Mouse (Mus musculus) neural tube, embryonic 14.5 days (tissue): Measurements from ENCODE around the gene Trim65. TPM values are rescaled to one million over a fixed set of nuclear protein-coding genes. Genes with fewer than 3 reads are reported as not detected.
"Not testable (repeated sequence)": the region's sequence is repeated elsewhere in the genome, so short reads cannot be mapped to it uniquely, and the experiment has no call there.

Experiments used
- ATAC-seq: fragments of 200-750 bp; cut with Nextera tagmentation; 2 replicates; pipeline ENCODE4 v1.8.0; 2017; ENCODE audit warnings: low read depth, mild to moderate bottlenecking, moderate TSS enrichment, moderate library complexity
- H3K27ac ChIP-seq: fragments of 300-500 bp; sonication (generic); 2 replicates; pipeline ENCODE4 v1.5.1; 2014; ENCODE audit warnings: low read depth, mild to moderate bottlenecking, control low read depth, low read length, moderate library complexity, mixed read lengths
- H3K27me3 ChIP-seq: fragments of 300-500 bp; sonication (generic); 2 replicates; pipeline ENCODE4 v1.6.1; 2014; ENCODE audit warnings: low read length; ENCODE audit not compliant: control insufficient read depth, insufficient read depth
- H3K36me3 ChIP-seq: fragments of 300-500 bp; sonication (generic); 2 replicates; pipeline ENCODE4 v1.6.1; 2014; ENCODE audit warnings: low read length, mixed read lengths; ENCODE audit not compliant: control insufficient read depth, insufficient read depth
- H3K4me1 ChIP-seq: fragments of 300-500 bp; sonication (generic); 2 replicates; pipeline ENCODE4 v1.6.1; 2014; ENCODE audit warnings: low read length; ENCODE audit not compliant: control insufficient read depth, insufficient read depth
- H3K4me2 ChIP-seq: fragments of 300-500 bp; sonication (generic); 2 replicates; pipeline ENCODE4 v1.6.1; 2014; ENCODE audit warnings: mild to moderate bottlenecking, low read depth, low read length, control low read depth
- H3K4me3 ChIP-seq: fragments of 300-500 bp; sonication (generic); 2 replicates; pipeline ENCODE4 v1.5.1; 2014; ENCODE audit warnings: low read depth, low read length, control low read depth, mixed read lengths
- H3K9ac ChIP-seq: fragments of 300-500 bp; sonication (generic); replicated peaks from 2 replicates; pipeline ENCODE4 v1.6.1; 2014; ENCODE audit warnings: low read depth, mild to moderate bottlenecking, control low read depth, low read length, mixed read lengths
- H3K9me3 ChIP-seq: fragments of 300-500 bp; sonication (generic); 2 replicates; pipeline ENCODE4 v1.6.1; 2016; ENCODE audit warnings: low read length; ENCODE audit not compliant: control insufficient read depth
- WGBS: fragments of 180-500 bp; shearing (Covaris S2); extraction: QIAGEN DNeasy Blood & Tissue Kit; methylation state at CpG from one replicate; pipeline ENCODE4 v1.1.7; 2014; 5-methylcytosine and 5-hydroxymethylcytosine counted together
- polyA plus RNA-seq: library from polyadenylated mRNA; unstranded; fragments of >200 nt; fragmentation: Nextera tagmentation; extraction: Ambion mirVana; gene quantifications from 2 replicates; pipeline ENCODE4 v1.2.1, GENCODE M21; 2014

Gene Trim65
- polyA plus RNA-seq, 1 experiment from 2014 or later = 3.1 TPM

GRCm38 (mm10) chr11:116129993-116130487, 888 bp downstream of the Trim65 start:
- 34% methylated on average over 8 of the region's 8 CpGs for WGBS
- Histone ChIP-seq H3K9ac (peak overlapping the region; percentile 74), H3K4me1 (peaks cover 18% of the 10 kb centered on the region; the same call in 1 of the 2 replicates), H3K4me3 (peak overlapping the region; percentile 54), H3K36me3 (peaks cover 23% of the 10 kb centered on the region; the same call in 1 of the 2 replicates), H3K9me3 (no peaks in the 10 kb centered on the region), H3K27ac (peak overlapping the region; percentile 90), H3K4me2 (peak overlapping the region; percentile 78), H3K27me3 (no peaks in the 10 kb centered on the region)
- peak; percentile 31; the same call in 1 of the 2 replicates for ATAC-seq

- no peak overlapping the region for H3K4me2 ChIP-seq
Observed at GRCm38 (mm10) chr11:116129091-116129790, 1.7 kb downstream of the Trim65 start.

GRCm38 (mm10) chr11:116127986-116128385, 2.9 kb downstream of the Trim65 start:
- Histone ChIP-seq H3K9ac (no peak overlapping the region), H3K4me2 (no peak overlapping the region), H3K27ac (no peak overlapping the region), H3K27me3 (no peaks in the 10 kb centered on the region), H3K4me3 (no peak overlapping the region), H3K4me1 (peaks cover 18% of the 10 kb centered on the region; the same call in 1 of the 2 replicates), H3K9me3 (no peaks in the 10 kb centered on the region), H3K36me3 (peaks cover 9% of the 10 kb centered on the region; the same call in 1 of the 2 replicates)
- WGBS = 55% methylated on average over 9 of the region's 9 CpGs
- no peak for ATAC-seq

More at GRCm38 (mm10) chr11:116129091-116129790, 1.7 kb downstream of the Trim65 start:
- H3K4me1 ChIP-seq = peaks cover 18% of the 10 kb centered on the region; the same call in 1 of the 2 replicates
- ATAC-seq = no peak
- H3K27me3 ChIP-seq = no peaks in the 10 kb centered on the region
- H3K27ac ChIP-seq = no peak overlapping the region
- no peaks in the 10 kb centered on the region for H3K9me3 ChIP-seq
- H3K4me3 ChIP-seq = no peak overlapping the region
- WGBS = 78% methylated on average over 9 of the region's 9 CpGs
- H3K9ac ChIP-seq = no peak overlapping the region
- H3K36me3 ChIP-seq = peaks cover 15% of the 10 kb centered on the region; the same call in 1 of the 2 replicates

- no peak for ATAC-seq
- no peak within 1 kb of the TSS for H3K27ac ChIP-seq
- peaks cover 5% of the 10 kb centered on the region; the same call in 1 of the 2 replicates for H3K36me3 ChIP-seq
- H3K4me1 ChIP-seq = peaks cover 18% of the 10 kb centered on the region; the same call in 1 of the 2 replicates
- no peak within 1 kb of the TSS for H3K4me3 ChIP-seq
- no peaks in the 10 kb centered on the region for H3K9me3 ChIP-seq
- 27% methylated on average over 22 of the region's 23 CpGs for WGBS
- no peaks in the 10 kb centered on the region for H3K27me3 ChIP-seq
- peak within 1 kb of the TSS; percentile 12; the same call in 1 of the 2 replicates for H3K4me2 ChIP-seq
- no peak within 1 kb of the TSS for H3K9ac ChIP-seq
Observed at GRCm38 (mm10) chr11:116127156-116127980, 3.6 kb downstream of the Trim65 start, which contains the start of gene Trim47. Gene Trim47, minus strand, starts transcription at chr11:116127210.

GRCm38 (mm10) chr11:116126261-116126660, 4.7 kb downstream of the Trim65 start:
- no peaks in the 10 kb centered on the region for H3K27me3 ChIP-seq
- H3K27ac ChIP-seq = no peak overlapping the region
- H3K9ac ChIP-seq = no peak overlapping the region
- H3K9me3 ChIP-seq = no peaks in the 10 kb centered on the region
- H3K4me1 ChIP-seq = peaks cover 16% of the 10 kb centered on the region; the same call in 1 of the 2 replicates
- H3K4me3 ChIP-seq = no peak overlapping the region
- no peak for ATAC-seq
- WGBS = 94% methylated on average over 15 of the region's 15 CpGs
- 0 out of 2 replicates have a peak, but pooled peaks cover 4% of the 10 kb centered on the region for H3K36me3 ChIP-seq
- H3K4me2 ChIP-seq = no peak overlapping the region

GRCm38 (mm10) chr11:116121731-116122245, 9.1 kb downstream of the Trim65 start:
- H3K27me3 ChIP-seq, H3K9me3 ChIP-seq, H3K4me3 ChIP-seq, ATAC-seq, H3K36me3 ChIP-seq, H3K27ac ChIP-seq, H3K4me1 ChIP-seq, H3K4me2 ChIP-seq, H3K9ac ChIP-seq: not testable (repeated sequence)
- 90% methylated on average over 8 of the region's 8 CpGs for WGBS

- Histone ChIP-seq H3K4me1 (no peaks in the 10 kb centered on the region), H3K36me3 (no peaks in the 10 kb centered on the region), H3K4me3 (no peak overlapping the region), H3K27ac (no peak overlapping the region), H3K4me2 (no peak overlapping the region), H3K27me3 (no peaks in the 10 kb centered on the region), H3K9ac (no peak overlapping the region), H3K9me3 (no peaks in the 10 kb centered on the region)
- ATAC-seq = no peak
Observed at GRCm38 (mm10) chr11:116117819-116118218, 13.1 kb downstream of the Trim65 start.

GRCm38 (mm10) chr11:116117241-116117640, 13.7 kb downstream of the Trim65 start:
- Histone ChIP-seq H3K4me3 (no peak overlapping the region), H3K4me2 (no peak overlapping the region), H3K36me3 (no peaks in the 10 kb centered on the region), H3K9me3 (no peaks in the 10 kb centered on the region), H3K27me3 (no peaks in the 10 kb centered on the region), H3K9ac (no peak overlapping the region), H3K4me1 (no peaks in the 10 kb centered on the region), H3K27ac (no peak overlapping the region)
- 75% methylated on average over 12 of the region's 12 CpGs for WGBS
- no peak for ATAC-seq
